Mouse (Mus musculus) hindbrain, embryonic 14.5 days (tissue): ENCODE data around the gene Irgm2. TPM values are rescaled to one million over a fixed set of nuclear protein-coding genes. Genes with fewer than 3 reads are reported as not detected.
"Not testable (repeated sequence)": the region's sequence is repeated elsewhere in the genome, so short reads cannot be mapped to it uniquely, and the experiment has no call there.

Source experiments
- ATAC-seq: fragments of 200-750 bp; cut with Nextera tagmentation; 2 replicates; pipeline ENCODE4 v1.8.0; 2017; ENCODE audit warnings: moderate number of reproducible peaks, mild to moderate bottlenecking, moderate TSS enrichment, moderate library complexity; ENCODE audit not compliant: low FRiP score
- DNase-seq: peaks from one replicate; pipeline ENCODE4 v3.0.0-alpha.2; 2015; ENCODE audit warnings: low spot score
- H3K27ac ChIP-seq: fragments of 300-500 bp; sonication (generic); 2 replicates; pipeline ENCODE4 v1.5.1; 2014; ENCODE audit warnings: mild to moderate bottlenecking, moderate library complexity
- H3K27me3 ChIP-seq: fragments of 300-500 bp; sonication (generic); 2 replicates; pipeline ENCODE4 v1.6.1; 2014; ENCODE audit warnings: mild to moderate bottlenecking, low read length, mixed read lengths; ENCODE audit not compliant: control insufficient read depth, insufficient read depth
- H3K36me3 ChIP-seq: fragments of 300-500 bp; sonication (generic); replicated peaks from 2 replicates; pipeline ENCODE4 v1.6.1; 2014; ENCODE audit not compliant: control insufficient read depth, insufficient read depth
- H3K4me1 ChIP-seq: fragments of 300-500 bp; sonication (generic); replicated peaks from 2 replicates; pipeline ENCODE4 v1.6.1; 2014; ENCODE audit warnings: antibody characterized with exemption, low read length, mixed read lengths; ENCODE audit not compliant: control insufficient read depth, insufficient read depth
- H3K4me2 ChIP-seq: fragments of 300-500 bp; sonication (generic); replicated peaks from 2 replicates; pipeline ENCODE4 v1.6.1; 2014; ENCODE audit warnings: mild to moderate bottlenecking, moderate library complexity
- H3K4me3 ChIP-seq: fragments of 300-500 bp; sonication (generic); replicated peaks from 2 replicates; pipeline ENCODE4 v1.5.1; 2014; ENCODE audit warnings: mild to moderate bottlenecking, low read length
- H3K9ac ChIP-seq: fragments of 300-500 bp; sonication (generic); 2 replicates; pipeline ENCODE4 v1.6.1; 2014
- H3K9me3 ChIP-seq: fragments of 300-500 bp; sonication (generic); 2 replicates; pipeline ENCODE4 v1.6.1; 2016; ENCODE audit warnings: low read length; ENCODE audit not compliant: control insufficient read depth
- WGBS: fragments of 180-500 bp; shearing (Covaris S2); extraction: QIAGEN DNeasy Blood & Tissue Kit; methylation state at CpG from one replicate; pipeline ENCODE4 v1.1.7; 2014; 5-methylcytosine and 5-hydroxymethylcytosine counted together
- polyA plus RNA-seq: library from polyadenylated mRNA; unstranded; fragments of >200 nt; fragmentation: Nextera tagmentation; extraction: Ambion mirVana; gene quantifications from 2 replicates; pipeline ENCODE4 v1.2.1, GENCODE M21; 2014

The Irgm2 gene
- 0.94 and 1.4 TPM in 2 replicates for polyA plus RNA-seq

DNA sequence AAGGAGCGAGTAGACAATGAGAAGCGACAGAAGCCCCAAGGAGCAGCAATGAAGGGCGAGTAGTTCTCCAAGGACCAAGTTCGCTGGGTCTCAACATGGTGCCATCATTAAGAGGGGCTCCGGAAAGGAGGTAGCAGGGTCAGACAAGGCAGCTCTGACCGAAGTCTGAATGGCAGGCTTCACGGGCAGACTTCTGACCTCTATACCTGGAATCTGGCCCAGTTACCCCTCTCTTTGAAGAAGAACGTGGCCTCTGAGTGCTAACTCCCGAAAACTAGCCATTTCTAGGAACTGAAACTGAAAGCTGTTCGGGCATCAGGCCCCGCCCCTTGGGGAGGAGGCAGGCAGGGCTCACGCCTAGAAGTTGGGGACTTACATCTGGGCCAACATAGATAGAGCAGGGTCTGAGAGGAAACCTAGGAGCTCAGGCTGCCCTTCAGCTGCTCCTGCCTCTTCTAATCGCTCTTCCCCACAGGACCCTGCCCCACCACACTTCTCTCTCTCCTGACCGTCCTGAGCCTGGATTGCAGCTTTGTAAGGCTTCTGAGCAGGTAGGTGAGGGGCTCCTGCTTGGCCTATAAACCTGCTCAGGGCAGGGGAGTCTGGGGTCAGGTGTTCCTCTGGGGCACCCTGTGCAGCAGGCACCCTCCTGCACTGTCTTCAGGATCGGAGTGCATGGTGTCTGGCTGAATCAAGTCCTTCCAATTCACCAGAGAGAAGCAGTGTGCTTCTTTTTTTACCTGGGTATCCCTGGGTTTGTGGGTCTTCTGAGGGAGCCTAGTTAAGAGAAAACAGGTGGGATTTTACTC, at the start of gene Irgm2, which contains the start of gene Igtp:
Gene Irgm2, plus strand, starts transcription at position 390 of the 809 bp plus-strand sequence.
Gene Igtp, plus strand, starts transcription at position 328 of the 809 bp plus-strand sequence.
- H3K9me3 ChIP-seq, H3K27me3 ChIP-seq, H3K27ac ChIP-seq, H3K36me3 ChIP-seq, H3K4me1 ChIP-seq, ATAC-seq: not testable (repeated sequence)
- 9% methylated on average over 13 of the region's 15 CpGs for WGBS
- peak within 1 kb of the TSS; percentile 45 for H3K9ac ChIP-seq
- H3K4me3 ChIP-seq: peak within 1 kb of the TSS; percentile 32
- H3K4me2 ChIP-seq: peak within 1 kb of the TSS; percentile 55
- peak; percentile 47 for DNase-seq

- no peaks in the 10 kb centered on the region for H3K27me3 ChIP-seq
- H3K9ac ChIP-seq: no peak overlapping the region
- H3K4me3 ChIP-seq: no peak overlapping the region
- no peak overlapping the region for H3K4me2 ChIP-seq
- H3K4me1 ChIP-seq: no peaks in the 10 kb centered on the region
- H3K27ac ChIP-seq: no peak overlapping the region
- peaks cover 76% of the 10 kb centered on the region for H3K36me3 ChIP-seq
- no peak for DNase-seq
- 94% methylated on average over 9 of the region's 9 CpGs for WGBS
- ATAC-seq: no peak
- no peaks in the 10 kb centered on the region for H3K9me3 ChIP-seq
These were observed 44.0 kb upstream of the Irgm2 start for GRCm38 (mm10) chr11:58155458-58155857.

DNA sequence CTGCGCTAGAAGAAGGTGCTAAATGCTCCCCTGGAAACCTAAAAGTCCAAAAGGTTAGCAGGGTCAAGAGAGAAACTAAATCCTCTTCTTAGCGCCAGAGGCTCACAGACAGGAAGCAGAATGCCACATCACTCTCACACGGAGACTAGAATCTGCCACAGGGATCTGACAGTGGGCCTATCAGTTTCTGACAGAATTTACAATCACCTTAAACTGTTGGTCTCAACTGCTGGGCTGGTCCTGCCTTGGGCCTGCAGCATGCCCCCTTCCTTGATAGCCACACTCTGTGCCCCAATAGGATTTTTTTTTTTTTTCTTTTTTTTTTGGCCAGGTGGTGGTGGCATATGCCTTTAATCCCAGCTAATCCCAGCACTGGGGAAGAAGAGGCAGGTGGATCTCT, 42.5 kb upstream of the Irgm2 start:
- 92% methylated on average over 3 of the region's 3 CpGs for WGBS
- Histone ChIP-seq H3K4me3 (no peak overlapping the region), H3K9me3 (no peaks in the 10 kb centered on the region), H3K4me1 (no peaks in the 10 kb centered on the region), H3K9ac (no peak overlapping the region), H3K36me3 (peaks cover 71% of the 10 kb centered on the region), H3K27ac (no peak overlapping the region), H3K4me2 (no peak overlapping the region), H3K27me3 (no peaks in the 10 kb centered on the region)
- no peak for DNase-seq
- no peak for ATAC-seq

DNA sequence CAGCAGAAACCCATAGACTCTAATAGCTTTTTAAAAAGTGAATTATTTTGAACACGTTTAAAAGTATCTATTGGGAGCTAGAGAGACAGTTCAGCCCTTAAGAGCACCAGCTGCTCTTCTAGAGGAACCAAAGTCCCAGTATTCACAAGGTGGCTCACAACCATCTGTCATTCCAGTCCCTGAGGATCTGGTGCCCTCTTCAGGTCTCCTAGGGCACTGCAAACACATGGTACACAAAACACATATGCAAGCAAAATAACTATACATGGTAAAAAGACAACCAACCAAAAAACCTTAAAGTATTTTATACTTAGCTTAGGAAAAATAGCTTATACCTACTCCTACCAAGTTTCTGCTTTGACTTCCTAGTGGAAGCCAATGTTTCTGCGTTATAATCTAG, 34.3 kb upstream of the Irgm2 start:
- Histone ChIP-seq H3K36me3 (peaks cover 48% of the 10 kb centered on the region), H3K27ac (no peak overlapping the region), H3K4me2 (no peak overlapping the region), H3K4me3 (no peak overlapping the region), H3K9me3 (no peaks in the 10 kb centered on the region), H3K4me1 (peaks cover 6% of the 10 kb centered on the region), H3K9ac (no peak overlapping the region), H3K27me3 (no peaks in the 10 kb centered on the region)
- ATAC-seq (no peak), DNase-seq (no peak)
- 96% methylated on average over 2 of the region's 2 CpGs for WGBS

GRCm38 (mm10) chr11:58167822-58168166, 31.6 kb upstream of the Irgm2 start:
- H3K4me2 ChIP-seq: peak overlapping the region; percentile 57
- DNase-seq (no peak), ATAC-seq (no peak)
- H3K4me3 ChIP-seq: peak overlapping the region; percentile 82
- H3K36me3 ChIP-seq: peaks cover 30% of the 10 kb centered on the region
- H3K27ac ChIP-seq: no peak overlapping the region
- H3K9me3 ChIP-seq: no peaks in the 10 kb centered on the region
- H3K9ac ChIP-seq: peak overlapping the region; percentile 77
- H3K4me1 ChIP-seq: peaks cover 15% of the 10 kb centered on the region
- WGBS: 2% methylated on average over 8 of the region's 8 CpGs
- H3K27me3 ChIP-seq: no peaks in the 10 kb centered on the region

DNA sequence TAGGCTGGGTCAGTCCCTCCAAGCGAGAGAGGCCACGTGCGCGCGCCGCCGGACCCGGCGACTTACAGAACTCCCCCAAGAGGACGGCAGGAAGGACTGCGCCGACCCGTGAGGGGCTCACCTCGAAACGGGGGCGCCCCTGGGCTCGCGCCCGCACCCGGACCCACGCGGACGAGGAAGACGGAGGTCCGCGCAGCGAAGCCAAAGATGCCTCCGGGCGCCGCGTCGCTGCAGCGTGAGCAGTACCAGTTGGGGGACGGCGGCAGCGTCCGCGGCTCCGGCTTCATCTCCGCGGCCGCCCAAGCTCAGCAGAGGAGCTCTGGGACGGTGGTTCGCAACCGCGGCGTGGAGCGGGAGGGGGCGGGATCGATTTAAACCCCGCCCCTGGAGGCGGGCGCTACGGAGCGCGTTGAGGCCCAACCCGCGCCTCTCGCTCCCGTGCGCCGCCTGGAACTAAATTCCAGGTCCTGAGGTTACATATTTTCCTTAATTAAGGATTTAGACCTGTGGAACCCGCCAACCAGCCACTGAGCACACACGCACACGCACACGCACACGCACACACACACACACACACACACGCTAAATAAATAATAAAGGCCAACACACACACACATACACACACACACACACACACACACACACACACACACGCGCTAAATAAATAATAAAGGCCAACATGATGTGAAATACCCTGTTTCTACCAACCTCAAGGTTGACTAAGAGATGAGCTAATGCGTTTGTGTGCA, 31.1 kb upstream of the Irgm2 start, which contains the start of gene Gemin5:
Gene Gemin5, minus strand, starts transcription at position 373 of the 749 bp plus-strand sequence.
- H3K27me3 ChIP-seq: no peaks in the 10 kb centered on the region
- H3K36me3 ChIP-seq: peaks cover 30% of the 10 kb centered on the region
- H3K4me2 ChIP-seq: peak within 1 kb of the TSS; percentile 57
- DNase-seq (peak; percentile 90), ATAC-seq (peak; percentile 86)
- no peaks in the 10 kb centered on the region for H3K9me3 ChIP-seq
- WGBS: 1% methylated on average over 59 of the region's 71 CpGs
- peak within 1 kb of the TSS; percentile 82 for H3K4me3 ChIP-seq
- H3K27ac ChIP-seq: peak within 1 kb of the TSS; percentile 60
- H3K4me1 ChIP-seq: peaks cover 16% of the 10 kb centered on the region
- H3K9ac ChIP-seq: peak within 1 kb of the TSS; percentile 77

DNA sequence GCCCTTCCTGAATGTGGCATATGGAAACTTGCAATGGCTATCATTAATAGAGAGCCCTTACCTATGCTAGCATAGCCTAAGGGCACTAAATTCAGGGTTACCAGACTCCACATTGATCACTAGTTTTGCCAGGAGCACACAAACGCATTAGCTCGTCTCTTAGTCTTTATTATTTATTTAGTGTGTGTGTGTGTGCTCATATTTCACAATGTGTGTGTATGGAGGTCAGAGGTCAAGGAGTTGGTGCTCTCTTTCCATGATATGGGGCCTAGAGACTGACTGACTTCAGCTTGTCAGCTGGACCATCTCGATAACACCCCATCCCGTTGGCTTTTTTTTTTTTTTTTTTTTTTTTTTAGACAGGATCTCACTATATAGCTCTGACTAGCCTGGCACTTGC, 29.8 kb upstream of the Irgm2 start:
- no peak overlapping the region for H3K27ac ChIP-seq
- H3K27me3 ChIP-seq: no peaks in the 10 kb centered on the region
- H3K4me1 ChIP-seq: peaks cover 16% of the 10 kb centered on the region
- no peak overlapping the region for H3K4me3 ChIP-seq
- H3K9ac ChIP-seq: no peak overlapping the region
- WGBS: 93% methylated on average over 4 of the region's 4 CpGs
- H3K9me3 ChIP-seq: no peaks in the 10 kb centered on the region
- peaks cover 33% of the 10 kb centered on the region for H3K36me3 ChIP-seq
- DNase-seq: no peak
- no peak overlapping the region for H3K4me2 ChIP-seq
- no peak for ATAC-seq

DNA sequence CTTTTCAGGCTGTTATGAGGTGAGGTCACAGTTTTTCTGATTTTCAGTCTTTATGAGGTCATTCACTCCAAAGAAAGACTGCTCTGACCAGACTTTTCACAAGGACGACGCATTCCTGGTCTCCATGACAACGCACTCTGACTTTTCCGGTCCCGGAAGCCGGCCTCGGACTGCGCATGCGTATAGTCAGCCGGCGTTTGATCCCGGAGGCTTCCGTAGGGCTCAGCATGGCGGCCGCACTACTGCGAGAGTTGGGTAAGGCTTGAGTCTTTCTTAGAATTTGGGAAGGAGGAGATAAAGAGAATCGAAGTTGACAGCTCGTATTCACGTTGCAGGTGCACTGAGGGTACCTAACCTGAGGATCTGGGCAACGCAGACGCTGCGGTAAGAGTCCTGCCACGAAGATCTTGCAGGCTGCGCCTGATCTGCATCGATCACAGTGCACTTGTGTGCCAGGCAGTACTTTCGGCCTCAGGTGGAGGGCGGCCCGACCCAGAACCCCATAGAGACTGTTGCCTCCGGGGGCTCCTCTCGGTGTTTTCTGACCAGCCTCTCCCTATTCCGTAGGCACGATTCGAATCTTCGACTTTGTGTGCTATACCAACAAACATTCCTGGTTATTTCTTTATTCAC, 27.8 kb upstream of the Irgm2 start, which contains the start of gene Mrpl22:
Gene Mrpl22, plus strand, starts transcription at position 203 of the 633 bp plus-strand sequence.
- Histone ChIP-seq H3K36me3 (peaks cover 39% of the 10 kb centered on the region), H3K9ac (peak within 1 kb of the TSS; percentile 77), H3K9me3 (no peaks in the 10 kb centered on the region), H3K27ac (peak within 1 kb of the TSS; percentile 61), H3K4me1 (peaks cover 16% of the 10 kb centered on the region), H3K4me2 (peak within 1 kb of the TSS; percentile 84), H3K4me3 (peak within 1 kb of the TSS; percentile 66), H3K27me3 (no peaks in the 10 kb centered on the region)
- DNase-seq (peak; percentile 99), ATAC-seq (peak; percentile 79)
- WGBS: under 1% methylated on average over 34 of the region's 34 CpGs

GRCm38 (mm10) chr11:58179563-58179962, 19.9 kb upstream of the Irgm2 start:
- WGBS: 26% methylated on average over 3 of the region's 3 CpGs
- Histone ChIP-seq H3K27ac (no peak overlapping the region), H3K27me3 (no peaks in the 10 kb centered on the region), H3K9me3 (no peaks in the 10 kb centered on the region), H3K9ac (no peak overlapping the region), H3K4me1 (no peaks in the 10 kb centered on the region), H3K36me3 (peaks cover 58% of the 10 kb centered on the region), H3K4me3 (no peak overlapping the region), H3K4me2 (no peak overlapping the region)
- peak; percentile 43; the same call in 1 of the 2 replicates for ATAC-seq
- DNase-seq: peak; percentile 86
